Mouse (Mus musculus): Measurements from ENCODE around the gene Tnfrsf13c.

DNA sequence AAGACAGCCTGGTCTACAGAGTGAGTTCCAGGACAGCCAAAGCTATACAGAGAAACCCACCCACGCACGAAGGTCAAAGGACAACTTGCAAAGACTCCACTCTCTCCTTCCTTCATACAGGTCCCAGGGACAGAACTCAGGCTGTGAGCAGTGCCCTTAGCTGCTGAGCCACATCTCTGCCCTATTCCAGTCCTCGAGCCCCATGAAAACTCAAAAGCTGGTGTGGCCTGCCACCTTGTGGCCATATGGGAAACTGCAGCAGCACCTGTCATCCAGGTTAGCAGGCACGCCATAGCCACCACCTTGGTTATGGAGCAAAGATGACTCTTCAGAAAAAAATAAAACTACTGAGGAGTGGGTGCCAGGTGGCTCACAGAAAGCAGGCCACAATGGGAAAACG is 12.4 kb upstream of the Tnfrsf13c start:
- TF ChIP-seq POLR2A (IDR thresholded peaks at IDR 0.05; ENCODE audit: insufficient read depth, low read depth, low read length) = no peak
- TF ChIP-seq CTCF (IDR thresholded peaks at IDR 0.05; ENCODE audit: insufficient read depth, low read depth, low read length) = peak; percentile 91
